Mouse (Mus musculus) embryonic facial prominence, embryonic 12.5 days (tissue): ENCODE data around the gene Wnt3. TPM values are rescaled to one million over a fixed set of nuclear protein-coding genes. Genes with fewer than 3 reads are reported as not detected.
A peak's percentile ranks its signal among the peaks of the same experiment; 100 is the strongest.

Source experiments
- ATAC-seq: fragments of 200-750 bp; cut with Nextera tagmentation; 2 replicates; pipeline ENCODE4 v1.8.0; 2017; ENCODE audit not compliant: insufficient number of reproducible peaks, insufficient read depth, low FRiP score, low TSS enrichment
- H3K27ac ChIP-seq: fragments of 300-500 bp; sonication (generic); 2 replicates; pipeline ENCODE4 v1.5.1; 2016; ENCODE audit warnings: mild to moderate bottlenecking
- H3K27me3 ChIP-seq: fragments of 300-500 bp; sonication (generic); 2 replicates; pipeline ENCODE4 v1.6.1; 2016; ENCODE audit warnings: mild to moderate bottlenecking, moderate library complexity
- H3K36me3 ChIP-seq: fragments of 300-500 bp; sonication (generic); 2 replicates; pipeline ENCODE4 v1.6.1; 2016; ENCODE audit warnings: mild to moderate bottlenecking
- H3K4me1 ChIP-seq: fragments of 300-500 bp; sonication (generic); 2 replicates; pipeline ENCODE4 v1.6.1; 2016
- H3K4me2 ChIP-seq: fragments of 300-500 bp; sonication (generic); replicated peaks from 2 replicates; pipeline ENCODE4 v1.6.1; 2016; ENCODE audit warnings: mild to moderate bottlenecking, moderate library complexity
- H3K4me3 ChIP-seq: fragments of 300-500 bp; sonication (generic); 2 replicates; pipeline ENCODE4 v1.5.1; 2016; ENCODE audit warnings: mild to moderate bottlenecking
- H3K9ac ChIP-seq: fragments of 300-500 bp; sonication (generic); 2 replicates; pipeline ENCODE4 v1.6.1; 2016; ENCODE audit warnings: mild to moderate bottlenecking, moderate library complexity
- H3K9me3 ChIP-seq: fragments of 300-500 bp; sonication (generic); 2 replicates; pipeline ENCODE4 v1.6.1; 2016; ENCODE audit warnings: mild to moderate bottlenecking, moderate library complexity
- WGBS: fragments of 180-500 bp; shearing (Covaris S2); methylation state at CpG from one replicate; pipeline ENCODE4 v1.1.7; 2016; 5-methylcytosine and 5-hydroxymethylcytosine counted together
- polyA plus RNA-seq: library from polyadenylated mRNA; unstranded; fragments of >200 nt; fragmentation: Nextera tagmentation; extraction: Ambion mirVana; gene quantifications from 2 replicates; pipeline ENCODE4 v1.2.1, GENCODE M21; 2016

Wnt3 gene
- polyA plus RNA-seq, 1 experiment from 2014 or later, result 6.1 TPM

DNA sequence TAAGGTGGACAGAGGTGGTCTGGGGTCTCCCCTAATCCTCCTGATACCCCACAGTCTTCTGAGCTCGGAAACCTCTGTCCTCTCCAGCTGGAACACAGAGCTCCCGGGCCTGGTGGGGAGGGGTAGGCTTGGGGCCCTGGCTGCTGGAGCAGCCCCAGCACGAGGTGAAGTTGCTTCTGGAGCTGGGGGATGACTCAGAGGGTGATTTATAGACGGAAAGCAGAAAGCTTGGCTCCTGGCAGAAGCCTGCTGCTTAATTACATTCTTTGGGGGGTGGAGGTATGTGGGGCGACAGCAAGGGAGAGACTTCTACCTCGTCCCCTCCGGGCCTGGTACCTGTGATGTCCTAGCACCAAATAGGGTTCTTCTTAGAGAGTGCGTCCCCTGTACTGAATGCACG, 6.2 kb downstream of the Wnt3 start:
- Histone ChIP-seq H3K27ac (no peak overlapping the region), H3K36me3 (no peaks in the 10 kb centered on the region), H3K9me3 (no peaks in the 10 kb centered on the region), H3K4me1 (no peaks in the 10 kb centered on the region), H3K4me2 (no peak overlapping the region), H3K9ac (no peak overlapping the region), H3K4me3 (no peak overlapping the region), H3K27me3 (peaks cover 29% of the 10 kb centered on the region)
- 64% methylated on average over 9 of the region's 9 CpGs for WGBS
- ATAC-seq, result no peak

DNA sequence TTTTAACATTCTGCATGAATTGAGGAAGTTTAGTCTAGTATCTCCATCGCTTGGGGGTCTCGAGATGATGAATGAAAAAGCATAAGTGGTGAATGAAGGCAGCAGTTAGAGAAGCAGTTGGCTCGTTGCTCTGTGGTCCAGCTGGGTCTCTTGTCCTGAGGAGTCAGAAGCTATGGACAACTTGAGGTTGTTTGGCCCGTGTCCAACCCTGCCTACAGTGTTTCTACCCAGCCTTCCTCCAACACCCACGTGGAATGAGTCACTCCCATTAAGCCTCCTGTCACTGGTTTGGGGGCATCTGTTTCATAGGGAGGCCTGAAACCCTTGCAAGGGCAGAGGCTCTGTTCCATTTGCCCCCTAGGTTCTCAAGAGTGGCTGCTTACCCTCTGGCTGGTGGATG, 16.0 kb downstream of the Wnt3 start:
- H3K27me3 ChIP-seq, result peaks cover 31% of the 10 kb centered on the region
- 71% methylated on average over 5 of the region's 5 CpGs for WGBS
- no peak overlapping the region for H3K4me3 ChIP-seq
- H3K27ac ChIP-seq, result no peak overlapping the region
- H3K9me3 ChIP-seq, result no peaks in the 10 kb centered on the region
- H3K4me2 ChIP-seq, result no peak overlapping the region
- H3K4me1 ChIP-seq, result no peaks in the 10 kb centered on the region
- no peaks in the 10 kb centered on the region for H3K36me3 ChIP-seq
- no peak for ATAC-seq
- H3K9ac ChIP-seq, result no peak overlapping the region

DNA sequence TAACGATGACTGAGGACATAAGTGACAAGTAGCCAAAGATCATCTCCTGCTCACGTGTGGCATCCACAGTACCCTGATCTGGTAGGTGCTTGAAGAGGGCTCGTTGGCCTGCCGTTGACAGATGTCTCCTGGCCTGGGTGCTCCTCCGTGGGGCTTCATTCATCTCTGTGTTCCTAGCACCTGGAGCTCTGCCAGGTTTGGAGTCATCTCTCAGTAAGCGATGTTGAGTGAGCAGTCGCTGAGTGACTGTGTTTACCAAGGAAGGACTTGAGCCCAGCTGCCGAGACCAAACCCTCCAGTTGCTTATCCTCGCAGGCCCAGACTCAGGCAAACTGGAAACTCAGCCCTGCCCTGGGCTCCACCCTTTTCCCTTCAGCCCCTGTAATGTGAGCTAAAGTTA, 27.2 kb downstream of the Wnt3 start:
- 69% methylated on average over 9 of the region's 9 CpGs for WGBS
- Histone ChIP-seq H3K27me3 (peaks cover 14% of the 10 kb centered on the region), H3K36me3 (no peaks in the 10 kb centered on the region)

DNA sequence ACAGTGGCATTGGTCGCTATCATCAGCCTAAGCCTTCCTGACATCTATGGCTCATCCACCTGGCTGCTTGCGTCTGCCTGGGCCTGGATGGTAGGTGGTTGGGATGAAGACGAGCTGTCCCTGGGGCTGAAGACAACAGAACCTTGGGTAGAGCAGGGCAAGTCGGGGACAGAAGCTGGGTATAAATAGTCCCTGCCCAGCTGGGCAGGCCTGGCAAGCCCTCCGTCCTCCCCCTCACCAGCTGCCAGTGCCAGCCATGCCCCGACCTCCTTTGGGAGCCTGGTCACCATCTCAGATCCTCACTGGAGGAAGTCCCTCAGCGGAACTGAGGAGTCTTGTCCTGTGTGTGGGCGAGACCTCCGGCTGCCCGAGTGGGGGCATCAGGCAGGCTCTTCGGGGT, 30.2 kb downstream of the Wnt3 start:
- WGBS, result 85% methylated on average over 11 of the region's 11 CpGs
- Histone ChIP-seq H3K9me3 (0 out of 2 replicates have a peak, but pooled peaks cover 3% of the 10 kb centered on the region), H3K9ac (no peak overlapping the region), H3K27me3 (peaks cover 29% of the 10 kb centered on the region), H3K36me3 (no peaks in the 10 kb centered on the region), H3K4me2 (no peak overlapping the region), H3K27ac (no peak overlapping the region), H3K4me3 (no peak overlapping the region), H3K4me1 (peaks cover 2% of the 10 kb centered on the region)
- ATAC-seq, result no peak

More for the DNA sequence above, 27.2 kb downstream of the Wnt3 start:
- no peak overlapping the region for H3K9ac ChIP-seq
- no peak overlapping the region for H3K4me2 ChIP-seq
- no peak overlapping the region for H3K4me3 ChIP-seq
- no peak for ATAC-seq
- H3K9me3 ChIP-seq, result 0 out of 2 replicates have a peak, but pooled peaks cover 3% of the 10 kb centered on the region
- no peak overlapping the region for H3K27ac ChIP-seq
- no peaks in the 10 kb centered on the region for H3K4me1 ChIP-seq

DNA sequence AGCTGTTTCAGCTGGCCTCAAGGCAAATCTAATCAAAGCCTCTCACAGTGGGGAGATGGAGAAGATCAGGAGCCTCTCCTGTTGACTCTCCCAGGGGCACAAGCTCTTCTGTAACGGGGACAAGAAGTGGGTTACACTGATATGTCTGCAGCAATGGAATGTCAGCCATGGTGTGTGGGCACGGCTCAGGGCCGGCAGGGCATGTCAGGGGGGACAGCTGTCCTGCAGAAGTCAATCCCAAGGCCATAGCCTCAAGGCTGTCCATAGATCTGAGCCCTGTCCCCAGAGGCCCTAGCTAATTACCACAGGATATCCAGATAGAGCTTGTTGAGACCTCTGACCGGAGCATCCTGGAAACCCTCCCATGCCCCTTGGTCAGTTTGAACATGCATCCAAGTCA, 30.9 kb downstream of the Wnt3 start:
- no peak overlapping the region for H3K4me3 ChIP-seq
- H3K4me2 ChIP-seq, result no peak overlapping the region
- WGBS, result 71% methylated on average over 4 of the region's 4 CpGs
- no peak for ATAC-seq
- no peak overlapping the region for H3K9ac ChIP-seq
- H3K27me3 ChIP-seq, result peaks cover 36% of the 10 kb centered on the region
- H3K27ac ChIP-seq, result no peak overlapping the region
- 0 out of 2 replicates have a peak, but pooled peaks cover 3% of the 10 kb centered on the region for H3K9me3 ChIP-seq
- H3K4me1 ChIP-seq, result peaks cover 8% of the 10 kb centered on the region
- no peaks in the 10 kb centered on the region for H3K36me3 ChIP-seq

DNA sequence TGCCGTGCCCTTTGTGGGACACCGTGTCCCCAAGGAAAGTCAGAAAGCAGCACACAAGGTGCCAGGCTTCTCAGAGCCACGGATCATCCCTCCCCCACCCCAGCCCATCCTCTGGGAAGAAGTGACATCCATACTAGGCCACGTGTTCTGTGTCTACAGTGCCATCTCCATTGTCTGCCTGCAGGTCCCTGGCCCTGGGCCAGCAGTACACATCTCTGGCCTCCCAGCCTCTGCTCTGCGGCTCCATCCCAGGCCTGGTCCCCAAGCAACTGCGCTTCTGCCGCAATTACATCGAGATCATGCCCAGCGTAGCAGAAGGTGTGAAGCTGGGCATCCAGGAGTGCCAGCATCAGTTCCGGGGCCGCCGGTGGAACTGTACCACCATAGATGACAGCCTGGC, 34.0 kb downstream of the Wnt3 start:
- ATAC-seq, result no peak
- H3K4me1 ChIP-seq, result peaks cover 15% of the 10 kb centered on the region
- no peak overlapping the region for H3K9ac ChIP-seq
- WGBS, result 52% methylated on average over 12 of the region's 12 CpGs
- peaks cover 66% of the 10 kb centered on the region for H3K27me3 ChIP-seq
- no peaks in the 10 kb centered on the region for H3K36me3 ChIP-seq
- no peak overlapping the region for H3K27ac ChIP-seq
- H3K4me3 ChIP-seq, result no peak overlapping the region
- 0 out of 2 replicates have a peak, but pooled peaks cover 3% of the 10 kb centered on the region for H3K9me3 ChIP-seq
- H3K4me2 ChIP-seq, result no peak overlapping the region

DNA sequence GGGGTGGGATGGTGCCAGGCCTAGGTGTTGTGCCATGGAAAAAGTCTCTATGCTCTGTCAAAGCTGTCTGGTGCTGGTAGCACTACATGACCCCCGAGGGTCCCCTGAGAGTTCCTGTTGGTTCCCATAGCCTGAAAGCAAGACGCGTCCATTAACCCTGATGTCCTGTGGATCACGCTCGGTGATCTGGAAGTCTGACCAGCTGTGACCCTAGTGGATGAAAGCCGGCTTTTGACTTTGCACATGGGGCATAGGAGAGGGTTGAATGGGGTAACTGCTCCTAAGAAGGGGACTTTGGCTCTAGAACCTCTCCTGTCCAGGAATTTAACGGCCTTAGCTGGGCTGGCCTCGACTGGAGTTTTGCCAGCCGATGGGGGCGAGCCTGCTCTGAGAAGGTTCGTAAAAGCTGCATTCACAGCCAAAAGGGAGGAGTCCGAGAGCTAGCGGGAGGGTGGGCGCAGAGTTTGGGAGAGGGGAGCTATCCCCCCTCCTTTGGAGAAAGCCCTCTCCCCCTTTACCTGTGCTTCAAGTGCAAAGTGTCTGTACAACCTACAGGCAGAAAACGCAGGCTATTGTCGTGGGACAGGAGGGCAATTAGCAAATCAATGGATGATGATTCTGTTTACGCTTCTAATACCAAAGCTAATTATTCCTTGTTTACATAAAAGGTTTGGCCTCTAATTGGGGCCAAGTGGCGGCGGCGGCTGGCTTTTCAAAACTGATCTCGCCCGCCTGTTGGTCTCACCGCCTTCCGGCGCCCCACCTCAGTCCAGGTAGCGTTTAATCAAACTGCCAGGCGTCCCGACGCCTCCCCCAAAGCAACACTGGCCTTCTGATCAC, 35.0 kb downstream of the Wnt3 start:
- Histone ChIP-seq H3K9me3 (0 out of 2 replicates have a peak, but pooled peaks cover 3% of the 10 kb centered on the region), H3K4me1 (peaks cover 15% of the 10 kb centered on the region), H3K36me3 (no peaks in the 10 kb centered on the region), H3K27me3 (peaks cover 67% of the 10 kb centered on the region), H3K4me2 (peak overlapping the region; percentile 99), H3K27ac (no peak overlapping the region), H3K9ac (0 out of 2 replicates have a peak overlapping the region, but pooled peaks have one; percentile 48), H3K4me3 (peak overlapping the region; percentile 55)
- WGBS, result 5% methylated on average over 29 of the region's 29 CpGs
- ATAC-seq, result no peak

DNA sequence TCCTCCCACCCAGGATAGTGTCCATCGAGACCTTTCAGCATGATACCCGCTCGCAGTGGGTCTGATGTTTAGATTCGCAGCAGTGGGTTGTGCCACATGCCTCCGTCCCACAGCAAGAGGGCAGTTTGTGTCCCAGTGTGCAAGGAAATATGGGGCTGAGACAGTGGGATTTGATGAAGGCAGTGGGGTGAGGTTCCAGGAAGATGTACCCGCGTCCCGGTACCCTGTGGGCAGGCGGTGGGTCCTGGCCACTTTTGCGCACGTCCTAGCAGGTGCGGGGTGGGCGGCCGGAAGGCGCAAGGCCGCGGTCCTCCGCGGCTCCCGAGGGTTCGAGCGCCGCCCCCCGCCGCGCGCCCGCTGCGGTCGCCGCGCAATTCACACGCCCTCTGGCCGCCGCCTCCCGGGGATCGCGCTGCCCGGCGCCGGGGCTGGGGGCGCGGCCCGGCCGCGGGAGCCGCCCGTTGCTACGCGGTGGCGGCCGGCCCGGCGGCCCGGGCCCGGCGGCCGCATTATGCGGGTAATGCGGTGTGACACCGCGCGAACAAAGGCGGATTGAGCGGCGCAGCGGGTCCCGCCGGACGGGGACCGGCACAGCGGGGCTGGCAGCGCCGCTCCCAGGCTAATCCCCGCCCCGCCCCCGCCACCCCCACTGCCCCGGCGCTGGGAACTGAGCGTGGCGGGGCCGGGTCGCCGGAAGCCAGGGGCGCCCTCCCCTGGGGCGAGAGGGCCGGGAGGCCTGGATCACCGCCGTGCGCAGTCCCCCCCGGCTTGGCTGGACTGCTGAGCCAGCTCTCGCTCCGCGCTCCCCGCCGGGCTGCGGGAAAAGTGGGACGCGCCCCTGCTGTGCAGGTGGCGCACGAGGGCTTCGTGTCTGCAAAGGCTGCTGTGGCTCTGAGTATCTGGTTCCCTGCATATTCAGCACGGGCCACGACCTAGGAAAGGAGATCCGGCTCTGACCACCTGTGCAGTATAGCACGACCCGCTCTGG, 36.0 kb downstream of the Wnt3 start:
- Histone ChIP-seq H3K4me1 (peaks cover 15% of the 10 kb centered on the region), H3K9ac (peak overlapping the region; percentile 48), H3K27me3 (peaks cover 67% of the 10 kb centered on the region), H3K36me3 (no peaks in the 10 kb centered on the region), H3K4me3 (peak overlapping the region; percentile 55), H3K4me2 (peak overlapping the region; percentile 99), H3K9me3 (0 out of 2 replicates have a peak, but pooled peaks cover 3% of the 10 kb centered on the region), H3K27ac (no peak overlapping the region)
- WGBS, result under 1% methylated on average over 97 of the region's 107 CpGs
- ATAC-seq, result 0 out of 2 replicates have a peak, but pooled peaks have one; percentile 5

DNA sequence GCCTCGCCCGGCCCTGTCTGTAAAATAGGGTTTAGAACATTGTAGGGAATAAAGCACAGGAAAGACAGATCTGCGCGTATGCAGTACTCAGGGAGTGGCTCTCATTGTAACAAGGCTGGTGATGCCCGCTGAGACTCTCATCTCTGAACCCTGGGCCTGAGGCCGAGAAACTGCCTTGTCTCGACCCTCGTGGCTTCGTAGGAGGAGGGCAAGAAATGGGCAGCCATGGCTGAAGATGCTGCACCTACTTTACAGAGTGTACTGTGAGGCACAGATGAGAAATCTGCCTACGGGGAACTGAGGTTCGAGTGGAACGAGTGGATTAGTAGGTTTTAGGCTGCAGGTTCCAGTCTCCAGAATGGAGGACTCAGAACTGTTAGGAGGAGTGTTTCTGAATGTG, 36.7 kb downstream of the Wnt3 start:
- Histone ChIP-seq H3K36me3 (no peaks in the 10 kb centered on the region), H3K9ac (peak overlapping the region; percentile 48; the same call in 1 of the 2 replicates), H3K9me3 (0 out of 2 replicates have a peak, but pooled peaks cover 1% of the 10 kb centered on the region), H3K4me3 (peak overlapping the region; percentile 55), H3K4me1 (peaks cover 15% of the 10 kb centered on the region), H3K27me3 (peaks cover 67% of the 10 kb centered on the region), H3K27ac (no peak overlapping the region), H3K4me2 (peak overlapping the region; percentile 99)
- no peak for ATAC-seq
- WGBS, result 11% methylated on average over 12 of the region's 12 CpGs

DNA sequence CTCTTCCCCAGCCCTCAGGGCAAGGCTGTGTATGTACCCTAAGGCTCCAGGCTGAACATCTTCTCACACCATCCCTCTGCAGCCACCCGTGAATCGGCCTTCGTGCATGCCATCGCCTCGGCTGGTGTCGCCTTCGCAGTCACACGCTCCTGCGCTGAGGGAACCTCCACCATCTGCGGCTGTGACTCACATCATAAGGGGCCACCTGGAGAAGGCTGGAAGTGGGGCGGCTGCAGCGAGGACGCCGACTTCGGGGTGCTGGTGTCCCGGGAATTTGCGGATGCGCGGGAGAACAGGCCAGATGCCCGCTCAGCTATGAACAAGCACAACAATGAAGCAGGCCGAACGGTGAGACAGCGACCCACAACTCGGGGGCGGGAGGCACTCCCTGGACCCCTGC, 37.3 kb downstream of the Wnt3 start:
- no peak overlapping the region for H3K4me2 ChIP-seq

DNA sequence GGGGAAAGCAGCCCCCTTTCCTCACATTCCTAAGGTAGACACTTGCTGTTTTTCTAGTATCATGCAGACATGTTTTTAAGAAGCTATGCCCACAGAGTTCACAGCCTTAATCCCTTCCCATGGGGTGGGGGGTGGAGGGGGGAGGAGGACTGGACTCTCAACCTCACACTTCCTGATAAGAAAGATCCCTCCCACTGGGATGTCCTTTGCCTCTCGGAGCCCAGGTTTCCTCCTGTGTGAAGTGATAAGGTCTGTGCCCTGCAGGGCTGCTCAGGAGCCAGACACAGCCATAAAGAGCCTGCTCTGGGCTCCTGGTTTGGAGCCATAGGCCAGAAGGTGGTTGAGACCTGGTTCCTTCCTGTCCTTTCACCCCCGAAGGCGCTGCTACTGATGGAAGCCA, 40.9 kb downstream of the Wnt3 start:
- H3K9ac ChIP-seq, result no peak overlapping the region
- no peak overlapping the region for H3K27ac ChIP-seq
- 38% methylated on average over 3 of the region's 3 CpGs for WGBS
- H3K4me3 ChIP-seq, result no peak overlapping the region
- no peak overlapping the region for H3K4me2 ChIP-seq
- H3K27me3 ChIP-seq, result peaks cover 32% of the 10 kb centered on the region
- no peaks in the 10 kb centered on the region for H3K36me3 ChIP-seq
- H3K4me1 ChIP-seq, result peaks cover 7% of the 10 kb centered on the region; the same call in 1 of the 2 replicates
- H3K9me3 ChIP-seq, result no peaks in the 10 kb centered on the region
- no peak for ATAC-seq

More for the DNA sequence above, 37.3 kb downstream of the Wnt3 start:
- WGBS, result 50% methylated on average over 25 of the region's 25 CpGs
- no peaks in the 10 kb centered on the region for H3K36me3 ChIP-seq
- H3K9me3 ChIP-seq, result no peaks in the 10 kb centered on the region
- no peak overlapping the region for H3K27ac ChIP-seq
- no peak for ATAC-seq
- H3K9ac ChIP-seq, result no peak overlapping the region
- H3K4me1 ChIP-seq, result peaks cover 15% of the 10 kb centered on the region
- peaks cover 67% of the 10 kb centered on the region for H3K27me3 ChIP-seq
- 0 out of 2 replicates have a peak overlapping the region, but pooled peaks have one; percentile 55 for H3K4me3 ChIP-seq
